Mouse (Mus musculus) liver, postnatal 0 days (tissue): Measurements from ENCODE around the gene Trim7. TPM values are rescaled to one million over a fixed set of nuclear protein-coding genes. Genes with fewer than 3 reads are reported as not detected.
A peak's percentile ranks its signal among the peaks of the same experiment; 100 is the strongest.

ENCODE experiments used
- ATAC-seq: fragments of 200-750 bp; cut with Nextera tagmentation; 2 replicates; pipeline ENCODE4 v1.8.0; 2017; ENCODE audit warnings: mild to moderate bottlenecking, moderate library complexity
- DNase-seq: peaks from one replicate; pipeline ENCODE4 v3.0.0-alpha.2; 2016
- H3K27ac ChIP-seq: fragments of 300-500 bp; sonication (generic); 2 replicates; pipeline ENCODE4 v1.5.1; 2014; ENCODE audit warnings: antibody characterized with exemption, moderate library complexity, mild to moderate bottlenecking, low read depth
- H3K27me3 ChIP-seq: fragments of 300-500 bp; sonication (generic); 2 replicates; pipeline ENCODE4 v1.6.1; 2014; ENCODE audit warnings: low read length, control low read depth, mixed read lengths; ENCODE audit not compliant: insufficient read depth
- H3K36me3 ChIP-seq: fragments of 300-500 bp; sonication (generic); replicated peaks from 2 replicates; pipeline ENCODE4 v1.6.1; 2014; ENCODE audit warnings: mild to moderate bottlenecking, control low read depth, low read length, moderate library complexity, mixed read lengths; ENCODE audit not compliant: insufficient read depth
- H3K4me1 ChIP-seq: fragments of 300-500 bp; sonication (generic); 2 replicates; pipeline ENCODE4 v1.6.1; 2014; ENCODE audit warnings: antibody characterized with exemption, mild to moderate bottlenecking, control low read depth; ENCODE audit not compliant: insufficient read depth
- H3K4me2 ChIP-seq: fragments of 300-500 bp; sonication (generic); 2 replicates; pipeline ENCODE4 v1.6.1; 2014; ENCODE audit warnings: low read depth, mild to moderate bottlenecking, low read length, moderate library complexity, mixed read lengths
- H3K4me3 ChIP-seq: fragments of 300-500 bp; sonication (generic); 2 replicates; pipeline ENCODE4 v1.5.1; 2014; ENCODE audit warnings: low read depth, low read length
- H3K9ac ChIP-seq: fragments of 300-500 bp; sonication (generic); replicated peaks from 2 replicates; pipeline ENCODE4 v1.6.1; 2014; ENCODE audit warnings: mild to moderate bottlenecking, moderate library complexity
- H3K9me3 ChIP-seq: fragments of 300-500 bp; sonication (generic); 2 replicates; pipeline ENCODE4 v1.6.1; 2016; ENCODE audit warnings: mild to moderate bottlenecking, control low read depth, low read length, mixed read lengths
- CTCF ChIP-seq: sonication (generic); IDR thresholded peaks from 2 replicates; pipeline ENCODE4 v1.5.1; 2016; ENCODE audit warnings: antibody characterized with exemption, low read depth
- EP300 ChIP-seq: IDR thresholded peaks from 2 replicates; pipeline ENCODE4 v1.6.1; 2016; ENCODE audit warnings: antibody characterized with exemption, low read depth, mild to moderate bottlenecking
- WGBS: fragments of 180-500 bp; shearing (Covaris S2); extraction: QIAGEN DNeasy Blood & Tissue Kit; methylation state at CpG from one replicate; pipeline ENCODE4 v1.1.7; 2014; ENCODE audit not compliant: insufficient replicate concordance; 5-methylcytosine and 5-hydroxymethylcytosine counted together
- polyA plus RNA-seq: library from polyadenylated mRNA; unstranded; fragments of >200 nt; fragmentation: Nextera tagmentation; extraction: Ambion mirVana; gene quantifications from 2 replicates; pipeline ENCODE4 v1.2.1, GENCODE M21; 2015

Gene Trim7
- polyA plus RNA-seq, 1 experiment from 2014 or later = 0.48 TPM

- Histone ChIP-seq H3K4me3 (no peak overlapping the region), H3K9ac (no peak overlapping the region), H3K4me2 (no peak overlapping the region), H3K36me3 (no peaks in the 10 kb centered on the region), H3K4me1 (peaks cover 5% of the 10 kb centered on the region), H3K27me3 (peaks cover 4% of the 10 kb centered on the region; the same call in 1 of the 2 replicates), H3K27ac (no peak overlapping the region), H3K9me3 (no peaks in the 10 kb centered on the region)
- no peak for TF ChIP-seq CTCF
- WGBS = 78% methylated on average over 2 of the region's 2 CpGs
- no peak for ATAC-seq
- DNase-seq = no peak
Observed at GRCm38 (mm10) chr11:48831273-48831672, 5.3 kb downstream of the Trim7 start.

- Histone ChIP-seq H3K9me3 (no peaks in the 10 kb centered on the region), H3K27ac (0 out of 2 replicates have a peak overlapping the region, but pooled peaks have one; percentile 78), H3K4me1 (peaks cover 12% of the 10 kb centered on the region), H3K36me3 (no peaks in the 10 kb centered on the region), H3K4me2 (peak overlapping the region; percentile 86), H3K9ac (peak overlapping the region; percentile 74; the same call in 1 of the 2 replicates), H3K4me3 (peak overlapping the region; percentile 73), H3K27me3 (0 out of 2 replicates have a peak, but pooled peaks cover 11% of the 10 kb centered on the region)
- DNase-seq (no peak), ATAC-seq (peak; percentile 28; the same call in 1 of the 2 replicates)
- WGBS = 22% methylated on average over 9 of the region's 9 CpGs
- TF ChIP-seq CTCF (no peak), EP300 (no peak)
Observed at GRCm38 (mm10) chr11:48833078-48833730, 7.3 kb downstream of the Trim7 start.

- DNase-seq = peak; percentile 91
- Histone ChIP-seq H3K4me1 (peaks cover 16% of the 10 kb centered on the region), H3K4me3 (peak overlapping the region; percentile 73), H3K9me3 (no peaks in the 10 kb centered on the region), H3K4me2 (peak overlapping the region; percentile 86), H3K9ac (peak overlapping the region; percentile 74), H3K36me3 (no peaks in the 10 kb centered on the region), H3K27me3 (0 out of 2 replicates have a peak, but pooled peaks cover 11% of the 10 kb centered on the region), H3K27ac (peak overlapping the region; percentile 78)
- peak; percentile 77 for ATAC-seq
- TF ChIP-seq CTCF = no peak
- no peak for TF ChIP-seq EP300
- under 1% methylated on average over 30 of the region's 30 CpGs for WGBS
Observed at GRCm38 (mm10) chr11:48833731-48834639, 8.0 kb downstream of the Trim7 start.

GRCm38 (mm10) chr11:48835923-48836322, 10.0 kb downstream of the Trim7 start:
- peaks cover 16% of the 10 kb centered on the region for H3K4me1 ChIP-seq
- TF ChIP-seq EP300 (no peak), CTCF (no peak)
- H3K27me3 ChIP-seq = 0 out of 2 replicates have a peak, but pooled peaks cover 11% of the 10 kb centered on the region
- DNase-seq (no peak), ATAC-seq (no peak)
- H3K9me3 ChIP-seq = no peaks in the 10 kb centered on the region
- no peaks in the 10 kb centered on the region for H3K36me3 ChIP-seq
- H3K9ac ChIP-seq = no peak overlapping the region
- WGBS = 65% methylated on average over 6 of the region's 6 CpGs
- no peak overlapping the region for H3K4me3 ChIP-seq
- no peak overlapping the region for H3K27ac ChIP-seq
- no peak overlapping the region for H3K4me2 ChIP-seq

GRCm38 (mm10) chr11:48836990-48837309, 11.0 kb downstream of the Trim7 start:
- Histone ChIP-seq H3K27ac (0 out of 2 replicates have a peak overlapping the region, but pooled peaks have one; percentile 62), H3K4me2 (peak overlapping the region; percentile 100), H3K9me3 (no peaks in the 10 kb centered on the region), H3K4me1 (peaks cover 16% of the 10 kb centered on the region), H3K4me3 (peak overlapping the region; percentile 69), H3K27me3 (0 out of 2 replicates have a peak, but pooled peaks cover 11% of the 10 kb centered on the region), H3K9ac (peak overlapping the region; percentile 74), H3K36me3 (no peaks in the 10 kb centered on the region)
- no peak for TF ChIP-seq CTCF
- no peak for TF ChIP-seq EP300
- ATAC-seq = peak; percentile 40
- WGBS = 19% methylated on average over 11 of the region's 11 CpGs
- DNase-seq = peak; percentile 54
